Mouse (Mus musculus) splenic B cell, adult 2 months (primary cell): Measurements from ENCODE around the gene Ap4m1.

ENCODE experiments used
- DNase-seq: peaks from one replicate; pipeline ENCODE4 v3.0.0-alpha.2; 2011; ENCODE audit warnings: low read depth, low spot score
- H3K27me3 ChIP-seq: 2 replicates; pipeline ENCODE4 v1.6.1; 2012; ENCODE audit warnings: mild to moderate bottlenecking, low read length, moderate library complexity, mixed read lengths; ENCODE audit not compliant: control insufficient read depth, poor library complexity, insufficient read depth, severe bottlenecking
- H3K36me3 ChIP-seq: 2 replicates; pipeline ENCODE4 v1.6.1; 2012; ENCODE audit warnings: mild to moderate bottlenecking, low read length, moderate library complexity, mixed read lengths; ENCODE audit not compliant: control insufficient read depth, poor library complexity, insufficient read depth, severe bottlenecking

Gene Ap4m1

DNA sequence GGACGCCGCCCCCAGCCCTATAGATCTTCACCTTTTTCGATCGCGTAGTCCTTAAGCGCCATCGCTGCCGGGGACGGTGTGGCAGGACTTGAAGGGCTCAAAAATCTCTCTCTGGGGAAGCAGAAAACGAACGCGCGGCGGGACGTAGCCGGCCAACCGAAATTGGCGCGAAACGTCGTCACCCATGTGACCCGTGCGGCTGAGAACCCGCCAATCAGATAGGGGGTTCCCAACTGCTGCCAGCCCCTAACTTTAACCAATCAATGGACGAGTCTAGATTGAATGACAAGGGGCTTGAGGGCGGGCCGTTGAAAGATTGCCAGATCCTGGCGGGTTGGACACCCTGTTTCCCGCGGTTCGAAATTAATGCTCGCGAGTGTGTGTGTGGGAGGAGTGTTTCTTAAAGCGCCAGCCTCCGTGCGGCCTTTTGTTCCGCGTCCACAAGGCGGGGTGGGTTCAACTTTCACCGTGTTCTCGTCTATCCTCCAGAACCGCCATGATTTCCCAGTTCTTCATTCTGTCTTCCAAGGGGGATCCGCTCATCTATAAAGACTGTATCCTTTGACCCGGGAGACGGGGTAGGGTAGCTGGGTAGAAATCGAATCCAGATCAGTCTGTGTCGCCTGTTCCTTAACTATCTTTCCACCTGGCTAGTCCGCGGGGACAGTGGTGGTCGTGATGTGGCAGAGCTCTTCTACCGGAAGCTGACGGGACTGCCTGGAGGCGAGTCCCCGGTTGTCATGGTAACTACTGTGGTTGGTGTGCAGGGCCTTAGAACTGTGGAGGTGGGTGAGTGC lies at the start of gene Ap4m1, which contains the start of gene Mcm7:
Ap4m1 (plus strand) TSS at position 308 of the 797 bp plus-strand sequence.
Mcm7 (minus strand) TSS at position 728 of the 797 bp plus-strand sequence.
- peaks cover 3% of the 10 kb centered on the region; the same call in 1 of the 2 replicates for H3K36me3 ChIP-seq
- DNase-seq = peak; percentile 95
- no peaks in the 10 kb centered on the region for H3K27me3 ChIP-seq

DNA sequence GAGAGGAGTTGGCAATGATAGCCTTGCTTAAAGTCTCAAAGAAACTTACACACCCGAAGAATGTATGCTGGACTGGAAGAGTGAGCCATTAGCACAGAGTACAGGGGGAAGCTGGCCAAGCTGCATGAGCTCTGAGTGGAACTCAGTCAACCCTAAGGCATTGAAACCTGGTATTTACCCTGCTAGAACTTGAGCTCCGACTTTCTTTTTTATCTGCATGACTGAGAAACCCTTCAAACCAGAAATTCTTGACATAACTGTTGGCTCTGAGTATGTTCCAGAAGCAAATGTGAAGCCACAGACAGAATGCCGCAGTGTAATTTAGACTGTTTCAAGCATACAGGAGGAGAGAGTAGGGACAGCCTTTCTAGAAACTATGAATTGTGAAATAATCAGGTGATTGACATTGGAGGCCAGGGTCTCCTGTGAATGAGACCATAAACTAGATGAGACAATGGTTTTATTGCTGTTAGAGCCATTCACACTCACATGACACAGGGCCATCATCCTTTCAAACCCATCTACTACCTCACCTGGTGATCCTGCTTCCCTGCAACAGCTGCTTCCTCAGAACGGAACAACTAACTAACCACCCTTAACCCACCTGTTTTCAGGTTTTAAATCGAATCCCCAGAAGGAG lies 39.3 kb upstream of the Ap4m1 start:
- no peaks in the 10 kb centered on the region for H3K27me3 ChIP-seq
- no peak for DNase-seq
- H3K36me3 ChIP-seq = peaks cover 11% of the 10 kb centered on the region

DNA sequence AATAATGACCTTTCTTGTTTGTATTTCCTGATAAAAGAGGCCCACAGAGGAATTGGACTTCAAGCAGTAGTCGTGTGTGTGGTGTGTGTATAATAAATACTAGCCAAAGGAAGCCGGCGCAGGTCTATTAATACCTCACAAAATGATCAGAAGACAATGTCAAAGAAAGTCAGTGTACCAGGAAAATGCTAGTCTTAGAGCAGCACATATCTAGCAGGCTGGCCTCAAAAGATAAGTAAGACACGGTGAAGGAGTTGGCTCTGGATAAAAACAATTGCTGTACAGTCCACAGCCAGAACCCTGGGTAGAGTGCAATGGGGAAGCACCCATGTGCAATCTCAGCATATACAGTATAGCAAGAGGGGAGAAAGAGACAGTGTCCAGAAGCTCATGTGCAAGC lies 34.5 kb upstream of the Ap4m1 start:
- Histone ChIP-seq H3K27me3 (no peaks in the 10 kb centered on the region), H3K36me3 (peaks cover 6% of the 10 kb centered on the region; the same call in 1 of the 2 replicates)
- no peak for DNase-seq

DNA sequence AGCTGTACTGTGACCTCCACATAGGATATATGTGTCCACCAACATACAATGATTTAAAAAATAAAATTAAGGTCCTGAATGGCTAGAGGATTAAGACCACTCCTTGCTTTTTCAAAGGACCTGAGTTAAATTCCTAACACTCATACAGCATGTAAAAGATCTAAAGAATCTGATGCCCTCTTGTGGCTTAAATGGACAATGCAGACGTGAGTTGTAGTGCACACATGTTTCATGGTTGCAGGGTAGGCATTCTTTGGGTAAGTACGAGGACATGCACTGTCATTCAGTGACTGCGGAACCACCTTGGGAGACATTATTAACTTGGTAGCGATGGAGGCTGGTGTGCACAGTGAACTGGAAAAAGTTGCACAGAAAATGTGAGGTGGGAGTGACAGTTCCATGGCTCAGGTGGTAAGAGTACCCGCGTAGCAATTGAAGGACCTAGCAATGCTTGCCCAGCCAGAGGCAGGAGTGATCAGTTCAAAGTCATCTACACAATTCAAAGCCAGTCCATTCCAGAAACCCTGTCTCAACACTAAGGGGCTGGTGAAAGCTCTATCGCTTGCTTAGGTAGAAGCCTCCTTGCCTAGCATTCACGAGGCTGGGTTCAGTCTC lies 33.8 kb upstream of the Ap4m1 start:
- Histone ChIP-seq H3K36me3 (peaks cover 5% of the 10 kb centered on the region; the same call in 1 of the 2 replicates), H3K27me3 (no peaks in the 10 kb centered on the region)
- DNase-seq = peak; percentile 72

DNA sequence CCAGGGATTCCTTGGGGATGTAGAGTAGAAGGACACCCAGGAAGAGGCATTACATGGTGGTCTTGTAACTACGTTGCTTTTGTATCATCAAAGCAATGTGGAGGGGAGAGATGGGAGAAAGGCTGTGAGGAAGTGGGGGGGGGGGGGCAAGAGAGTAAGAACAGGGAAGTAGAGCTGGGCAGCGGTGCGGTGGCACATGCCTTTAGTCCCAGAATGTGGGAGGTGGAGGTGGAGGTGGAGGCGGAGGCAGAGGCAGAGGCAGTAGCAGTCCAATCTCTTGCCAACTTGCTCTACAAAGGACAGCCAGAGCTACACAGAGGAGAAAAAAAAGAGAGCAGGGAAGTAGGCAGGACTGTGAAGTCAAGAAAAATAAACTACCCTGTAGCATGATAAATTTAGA lies 33.2 kb upstream of the Ap4m1 start:
- no peak for DNase-seq
- 0 out of 2 replicates have a peak, but pooled peaks cover 1% of the 10 kb centered on the region for H3K36me3 ChIP-seq

DNA sequence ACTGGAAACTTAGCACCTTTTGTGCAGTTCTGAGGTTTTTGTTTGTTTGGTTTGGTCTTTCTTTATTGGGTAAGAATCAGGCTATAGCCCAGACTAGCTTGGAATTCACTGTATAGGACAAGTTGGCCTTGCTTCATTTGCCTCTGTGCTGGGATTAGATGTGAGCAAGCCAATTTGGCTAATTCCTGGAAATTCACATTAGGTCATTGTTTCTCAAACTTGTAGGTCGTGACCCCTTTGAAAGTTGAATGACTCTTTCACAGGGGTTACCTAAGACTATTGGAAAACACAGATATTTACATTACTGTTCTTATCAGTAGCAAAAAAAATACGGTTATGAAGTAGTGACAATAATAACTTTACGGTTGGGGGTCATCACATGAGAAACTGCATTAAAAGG lies 17.4 kb upstream of the Ap4m1 start:
- H3K36me3 ChIP-seq = peaks cover 12% of the 10 kb centered on the region; the same call in 1 of the 2 replicates
- no peak for DNase-seq
- H3K27me3 ChIP-seq = no peaks in the 10 kb centered on the region

More for the DNA sequence above, 33.2 kb upstream of the Ap4m1 start:
- H3K27me3 ChIP-seq = no peaks in the 10 kb centered on the region

DNA sequence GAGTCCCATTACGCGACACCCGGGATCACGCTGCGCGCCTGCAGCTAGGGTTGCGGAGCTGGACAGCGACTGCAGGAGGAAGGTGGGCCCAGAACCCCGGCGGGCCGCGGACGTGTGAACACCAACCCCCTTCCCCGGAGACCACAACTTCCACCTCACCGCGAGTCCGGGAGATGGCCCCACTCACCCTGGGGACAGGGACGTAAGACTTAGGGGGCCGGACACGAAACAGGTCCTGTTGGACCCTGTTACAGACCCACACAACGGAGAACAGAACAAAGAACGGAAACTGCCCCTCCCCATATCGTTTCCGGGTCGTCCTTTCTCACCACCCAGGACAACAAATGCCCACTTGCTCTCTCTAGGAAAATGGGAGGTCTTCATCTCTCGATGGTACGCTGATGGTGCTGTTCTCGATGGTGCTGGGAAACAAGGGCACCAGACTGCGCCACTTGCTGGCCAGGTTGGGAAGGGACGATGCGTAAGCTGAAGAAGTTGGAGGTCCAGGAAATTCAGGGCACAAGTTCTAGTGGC lies 16.3 kb upstream of the Ap4m1 start, which contains the start of gene Zfp113:
Zfp113 (minus strand) TSS at position 302 of the 534 bp plus-strand sequence.
- H3K27me3 ChIP-seq = no peaks in the 10 kb centered on the region
- DNase-seq = peak; percentile 94

DNA sequence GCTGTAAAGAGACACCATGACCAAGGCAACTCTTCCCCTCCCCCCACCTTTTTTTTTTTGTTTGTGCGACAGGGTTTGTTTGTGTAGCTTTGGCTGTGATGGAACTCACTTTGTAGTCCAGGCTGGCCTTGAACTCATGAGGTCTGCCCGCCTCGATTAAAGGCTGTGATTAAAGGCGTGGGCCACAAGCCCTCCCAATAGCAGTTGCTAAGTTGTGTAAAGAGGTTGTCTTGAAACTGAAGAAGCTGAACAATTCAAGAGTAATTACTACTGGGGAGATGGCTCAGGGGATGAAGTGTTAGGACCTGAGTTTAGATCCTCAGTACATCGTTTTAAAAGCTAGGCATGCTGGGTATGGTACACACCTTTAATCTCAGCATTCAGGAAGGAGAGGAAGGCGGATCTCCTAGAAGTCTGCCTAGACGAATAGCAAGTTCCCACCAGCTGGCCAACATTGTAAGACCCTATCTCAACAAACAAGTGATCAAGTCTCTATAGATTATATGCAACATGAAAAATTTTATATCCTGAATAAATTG lies 11.5 kb upstream of the Ap4m1 start:
- H3K36me3 ChIP-seq = peaks cover 8% of the 10 kb centered on the region
- DNase-seq = no peak
- no peaks in the 10 kb centered on the region for H3K27me3 ChIP-seq

More for the DNA sequence above, 16.3 kb upstream of the Ap4m1 start, which contains the start of gene Zfp113:
- peaks cover 9% of the 10 kb centered on the region; the same call in 1 of the 2 replicates for H3K36me3 ChIP-seq

DNA sequence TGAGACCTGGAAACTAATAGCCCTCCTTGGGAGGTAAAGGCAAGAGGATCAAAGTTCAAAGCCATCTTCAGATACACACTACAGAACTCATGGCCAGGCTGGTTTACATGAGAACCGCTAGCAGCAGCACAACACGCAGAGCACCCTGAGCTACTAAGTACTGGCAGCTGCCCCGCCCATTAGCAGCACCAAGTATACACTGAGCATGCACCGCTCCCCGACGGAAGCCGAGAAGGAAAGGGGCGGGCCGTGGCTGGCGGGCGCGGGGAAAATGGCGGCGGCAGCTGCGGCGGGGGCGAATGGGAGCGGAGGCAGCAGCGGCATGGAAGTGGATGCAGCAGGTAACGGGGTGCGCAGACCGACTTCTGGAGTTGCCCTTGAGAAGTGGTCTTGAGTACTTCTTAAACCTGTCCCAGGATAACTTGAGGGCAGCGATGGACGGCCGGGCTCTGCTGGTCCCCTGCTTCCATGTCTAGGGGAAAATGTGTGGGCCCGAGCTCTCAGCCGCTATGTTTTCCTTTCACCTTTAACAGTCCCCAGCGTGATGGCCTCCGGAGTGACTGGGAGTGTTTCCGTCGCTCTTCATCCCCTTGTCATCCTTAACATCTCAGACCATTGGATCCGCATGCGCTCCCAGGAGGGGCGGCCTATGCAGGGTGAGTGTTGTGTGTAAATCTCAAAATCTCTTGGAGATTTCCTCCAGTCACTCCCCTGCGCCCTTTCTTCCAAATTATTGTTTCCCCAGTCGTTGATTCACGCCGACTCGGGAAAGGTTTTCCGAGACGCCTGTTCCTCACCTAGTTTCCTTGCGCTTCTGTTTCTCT lies 10.7 kb upstream of the Ap4m1 start, which contains the start of gene Cops6:
Cops6 (plus strand) TSS at position 230 of the 824 bp plus-strand sequence.
- no peaks in the 10 kb centered on the region for H3K27me3 ChIP-seq
- peaks cover 13% of the 10 kb centered on the region for H3K36me3 ChIP-seq
- peak; percentile 93 for DNase-seq

DNA sequence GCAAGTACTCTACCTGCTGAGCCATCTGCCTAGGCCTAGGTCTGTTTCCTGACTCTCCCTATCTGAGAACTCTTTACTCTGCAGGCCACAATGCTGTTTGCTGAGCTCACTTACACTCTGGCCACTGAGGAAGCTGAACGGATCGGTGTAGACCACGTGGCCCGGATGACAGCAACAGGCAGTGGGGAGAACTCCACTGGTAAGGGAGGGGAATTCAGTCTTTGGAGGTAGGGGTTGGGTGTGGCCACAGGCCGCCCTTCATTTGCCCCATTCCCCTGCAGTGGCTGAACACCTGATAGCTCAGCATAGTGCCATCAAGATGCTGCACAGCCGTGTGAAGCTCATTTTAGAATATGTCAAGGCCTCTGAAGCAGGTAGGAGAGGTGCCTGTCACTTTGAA lies 8.8 kb upstream of the Ap4m1 start:
- Histone ChIP-seq H3K27me3 (no peaks in the 10 kb centered on the region), H3K36me3 (peaks cover 20% of the 10 kb centered on the region)
- DNase-seq = no peak

DNA sequence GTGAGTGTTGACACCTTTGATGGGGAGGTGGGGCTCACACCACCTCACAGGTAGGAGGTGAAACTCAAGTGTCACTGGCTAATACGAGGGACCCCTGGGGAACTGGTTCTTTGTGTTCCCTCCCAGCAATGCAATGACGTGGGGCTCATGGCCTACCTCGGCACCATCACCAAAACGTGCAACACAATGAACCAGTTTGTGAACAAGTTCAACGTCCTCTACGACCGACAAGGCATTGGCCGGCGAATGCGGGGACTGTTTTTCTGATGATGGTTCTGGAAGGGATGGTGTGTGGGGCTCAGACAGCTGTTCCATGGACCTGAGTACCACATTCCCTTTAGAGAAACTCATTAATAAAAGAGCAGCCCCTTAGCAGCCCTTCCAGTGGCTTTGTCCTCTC lies 8.2 kb upstream of the Ap4m1 start:
- no peak for DNase-seq
- Histone ChIP-seq H3K36me3 (peaks cover 20% of the 10 kb centered on the region), H3K27me3 (no peaks in the 10 kb centered on the region)

DNA sequence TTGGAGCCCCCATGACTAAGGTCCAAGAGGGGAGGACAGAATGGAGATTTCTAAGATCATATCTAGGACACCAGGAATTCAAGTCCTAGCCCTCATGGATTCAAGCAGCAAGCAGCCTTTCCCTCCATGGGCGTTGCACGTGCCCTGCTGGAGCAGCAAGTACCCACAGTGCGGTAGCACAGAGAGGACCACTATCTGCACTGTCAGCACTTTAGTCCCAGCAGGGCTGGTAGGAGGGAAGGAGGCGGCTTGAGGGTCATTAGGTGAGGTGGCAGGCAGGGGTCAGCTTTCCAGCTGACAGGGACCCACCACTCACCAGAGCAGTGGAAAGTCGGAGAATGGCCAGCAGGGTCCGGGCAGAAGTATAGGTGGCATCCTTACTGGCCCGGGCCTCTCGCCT lies 6.2 kb upstream of the Ap4m1 start:
- DNase-seq = no peak
- no peaks in the 10 kb centered on the region for H3K27me3 ChIP-seq

DNA sequence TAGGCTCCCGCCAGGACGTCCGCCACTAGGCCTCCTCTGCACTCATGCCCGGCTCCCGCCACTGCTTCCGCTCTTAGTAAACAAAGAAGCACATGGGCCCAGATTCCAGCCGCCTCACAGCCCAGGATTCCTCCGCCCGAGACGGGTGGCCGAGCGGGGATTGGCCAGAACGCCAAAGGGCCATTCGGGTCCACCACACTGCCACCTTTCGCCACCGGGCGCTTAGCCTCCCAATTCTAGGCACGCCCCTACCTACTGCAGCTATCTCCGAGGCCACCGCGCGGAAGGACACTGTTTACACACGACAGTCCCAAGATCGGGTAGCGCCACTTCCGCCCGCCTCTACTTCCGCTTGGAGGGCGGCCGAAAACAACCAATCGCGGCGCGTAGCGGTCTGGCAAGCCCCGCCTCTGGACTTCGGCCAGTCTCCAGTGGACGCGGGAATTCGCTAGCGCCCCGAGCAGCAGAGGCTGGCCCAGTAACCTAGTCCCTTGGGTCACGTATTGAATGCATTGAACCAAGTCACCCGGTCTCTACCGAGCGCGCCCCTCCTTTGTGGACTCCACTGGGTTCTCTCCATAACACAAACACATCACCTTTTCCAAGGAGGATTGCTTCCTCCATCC lies 753 bp upstream of the Ap4m1 start:
- peaks cover 8% of the 10 kb centered on the region for H3K36me3 ChIP-seq
- peak; percentile 95 for DNase-seq
- no peaks in the 10 kb centered on the region for H3K27me3 ChIP-seq

More for the DNA sequence above, 6.2 kb upstream of the Ap4m1 start:
- H3K36me3 ChIP-seq = peaks cover 21% of the 10 kb centered on the region
